Mouse (Mus musculus): ENCODE measurements around the gene Qsox2. TPM values are rescaled to one million over a fixed set of nuclear protein-coding genes. Genes with fewer than 3 reads are reported as not detected.

Qsox2 gene
- total and polyA plus RNA-seq, 2 experiments from 2014 or later: 9.1 to 22.2 TPM

DNA sequence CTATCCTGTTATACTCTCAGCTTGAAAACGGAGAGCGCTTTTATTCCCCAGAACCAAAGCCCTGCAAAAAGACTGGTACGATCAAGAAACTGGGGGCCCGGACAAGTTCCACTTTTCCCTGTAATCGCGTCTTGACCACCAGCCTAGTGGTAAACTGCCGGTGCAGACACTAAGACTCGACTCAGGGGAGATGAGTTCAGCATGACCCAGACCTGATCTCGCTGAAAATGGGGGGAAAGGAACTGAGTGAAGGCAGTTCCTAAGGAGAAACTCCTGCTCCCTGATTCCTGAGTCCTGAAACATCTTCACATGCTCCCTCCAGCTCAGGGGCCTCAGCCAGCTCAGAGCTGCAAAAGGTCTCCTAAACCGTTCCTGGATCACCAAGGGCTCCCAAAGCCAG, 31.6 kb downstream of the Qsox2 start:
- H3K36me3 ChIP-seq (ENCODE audit: insufficient read depth): peaks cover 10% of the 10 kb centered on the region
- no peak overlapping the region for H3K9ac ChIP-seq
- WGBS: 10% methylated on average over 10 of the region's 10 CpGs
- peaks cover 12% of the 10 kb centered on the region; the same call in 1 of the 2 replicates for H3K4me1 ChIP-seq (ENCODE audit: insufficient read depth)
- no peaks in the 10 kb centered on the region for H3K9me3 ChIP-seq (ENCODE audit: low read length)
- no peak overlapping the region for H3K4me3 ChIP-seq (ENCODE audit: low read depth, low read length)
- DNase-seq (peak; percentile 38), ATAC-seq (no peak)
- no peak for TF ChIP-seq CTCF (IDR thresholded peaks at IDR 0.05; ENCODE audit: low read depth)
- no peak overlapping the region for H3K4me2 ChIP-seq (ENCODE audit: low read depth)
- H3K27ac ChIP-seq (ENCODE audit: low read depth, low read length): no peak overlapping the region
- H3K27me3 ChIP-seq (ENCODE audit: insufficient read depth, low read length): peaks cover 64% of the 10 kb centered on the region

DNA sequence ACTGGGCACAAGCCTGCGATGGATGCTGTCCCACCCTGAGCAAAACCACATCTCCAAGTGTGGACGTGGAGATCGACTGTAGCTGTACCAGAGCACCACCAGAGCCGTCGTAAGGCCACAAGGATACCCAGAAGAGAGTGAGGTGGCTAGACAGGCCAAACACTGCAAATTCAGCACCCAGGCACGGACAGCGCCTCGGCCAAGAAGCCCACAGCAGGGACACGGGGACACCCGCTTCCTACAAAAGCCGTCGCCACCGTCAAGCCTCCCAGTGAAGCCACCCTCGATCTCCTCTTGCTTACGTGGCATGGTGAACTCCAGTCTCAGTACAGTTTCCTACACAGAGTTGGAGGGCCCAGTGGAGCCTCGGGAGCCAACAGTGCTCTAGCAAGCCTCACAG, 32.2 kb downstream of the Qsox2 start:
- TF ChIP-seq CTCF (IDR thresholded peaks at IDR 0.05; ENCODE audit: low read depth): no peak
- peaks cover 4% of the 10 kb centered on the region; the same call in 1 of the 2 replicates for H3K36me3 ChIP-seq (ENCODE audit: insufficient read depth)
- 5% methylated on average over 16 of the region's 16 CpGs for WGBS
- H3K4me1 ChIP-seq (ENCODE audit: insufficient read depth): peaks cover 12% of the 10 kb centered on the region; the same call in 1 of the 2 replicates
- no peaks in the 10 kb centered on the region for H3K9me3 ChIP-seq (ENCODE audit: low read length)
- H3K9ac ChIP-seq: no peak overlapping the region
- no peak overlapping the region for H3K4me2 ChIP-seq (ENCODE audit: low read depth)
- no peak overlapping the region for H3K4me3 ChIP-seq (ENCODE audit: low read depth, low read length)
- DNase-seq: peak; percentile 15
- no peak for ATAC-seq
- no peak overlapping the region for H3K27ac ChIP-seq (ENCODE audit: low read depth, low read length)
- H3K27me3 ChIP-seq (ENCODE audit: insufficient read depth, low read length): peaks cover 71% of the 10 kb centered on the region

DNA sequence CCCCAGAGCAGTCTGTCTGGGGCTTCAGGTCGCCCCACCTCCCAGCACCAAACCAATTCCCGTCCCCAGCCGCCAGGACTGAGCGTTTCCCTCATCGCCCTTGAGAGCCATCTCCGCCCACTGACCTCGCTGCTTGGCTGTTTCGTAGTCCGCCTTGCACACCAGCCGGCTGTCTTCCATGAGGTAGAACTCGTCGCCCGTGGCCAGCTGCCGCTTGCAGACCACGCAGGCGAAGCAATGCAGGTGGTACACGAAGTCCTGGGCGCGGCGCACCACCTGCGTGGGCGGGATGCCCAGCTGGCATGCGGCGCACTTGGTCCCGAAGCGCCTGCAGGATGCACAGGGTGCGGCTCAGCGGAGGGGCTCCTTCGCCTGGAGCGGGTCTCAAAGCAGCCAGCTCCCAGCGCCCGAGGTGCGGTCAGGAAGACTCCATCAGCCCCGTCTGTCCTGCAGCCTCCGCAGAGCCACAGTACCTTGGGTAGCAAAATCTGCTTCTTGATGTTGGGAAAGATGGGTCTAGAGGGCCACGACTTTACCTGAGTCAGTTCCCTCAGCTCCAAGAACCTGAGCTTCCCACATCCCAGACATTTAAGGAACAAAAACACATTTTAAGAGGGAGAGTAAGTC, 34.4 kb downstream of the Qsox2 start:
- Histone ChIP-seq H3K27me3 (ENCODE audit: insufficient read depth, low read length) (peaks cover 89% of the 10 kb centered on the region), H3K4me1 (ENCODE audit: insufficient read depth) (peaks cover 12% of the 10 kb centered on the region; the same call in 1 of the 2 replicates), H3K9ac (no peak overlapping the region), H3K4me2 (ENCODE audit: low read depth) (no peak overlapping the region), H3K36me3 (ENCODE audit: insufficient read depth) (peaks cover 2% of the 10 kb centered on the region; the same call in 1 of the 2 replicates), H3K4me3 (ENCODE audit: low read depth, low read length) (peak overlapping the region; percentile 11; the same call in 1 of the 2 replicates), H3K27ac (ENCODE audit: low read depth, low read length) (no peak overlapping the region), H3K9me3 (ENCODE audit: low read length) (no peaks in the 10 kb centered on the region)
- peak; percentile 12 for DNase-seq
- ATAC-seq: no peak
- no peak for TF ChIP-seq CTCF (IDR thresholded peaks at IDR 0.05; ENCODE audit: low read depth)
- 2% methylated on average over 36 of the region's 36 CpGs for WGBS

DNA sequence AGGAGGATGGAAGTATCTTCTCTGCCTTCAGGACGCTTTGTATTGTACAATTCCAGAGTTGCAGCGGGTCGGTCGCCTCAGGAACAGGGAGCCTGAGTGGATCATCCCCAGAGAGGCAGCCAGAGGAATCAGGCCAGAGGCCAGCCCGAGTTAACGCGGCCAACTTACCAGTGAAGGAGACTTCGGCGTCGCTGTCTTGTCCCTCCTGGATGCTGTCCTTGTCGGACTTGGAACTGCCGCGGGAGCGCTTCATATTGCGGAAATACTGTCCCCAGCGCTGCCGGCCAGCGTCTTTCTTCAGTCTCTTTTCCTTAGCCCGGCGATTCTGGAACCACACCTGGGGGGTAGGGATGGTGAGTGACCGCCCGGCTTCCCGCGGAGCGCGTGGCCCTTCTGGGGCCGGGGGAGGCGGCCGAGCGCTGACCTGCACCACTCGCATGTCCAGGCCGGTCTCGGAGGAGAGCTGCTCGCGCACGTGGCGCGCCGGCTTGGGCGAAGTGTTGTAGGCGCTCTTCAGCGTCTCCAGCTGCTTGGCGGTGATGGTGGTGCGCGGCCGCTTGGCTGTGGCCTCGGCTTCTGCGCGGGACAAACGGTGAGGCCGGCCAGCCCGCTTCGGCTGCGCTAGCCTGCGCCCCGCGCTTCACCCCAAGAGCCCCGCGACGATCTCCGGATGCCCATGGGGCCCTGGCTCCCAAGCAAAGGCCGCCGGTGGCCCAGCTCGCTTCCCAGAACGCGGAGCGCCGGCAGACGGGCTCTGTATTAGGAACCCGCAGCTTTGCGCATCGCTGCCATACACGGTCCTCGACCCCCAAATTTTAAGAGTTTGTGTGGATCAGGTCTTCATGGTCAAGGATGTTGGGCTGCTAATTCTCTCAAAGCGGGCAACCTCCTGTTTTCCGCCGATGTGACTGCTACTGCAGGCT, 35.1 kb downstream of the Qsox2 start:
- no peak for ATAC-seq
- Histone ChIP-seq H3K27ac (ENCODE audit: low read depth, low read length) (no peak overlapping the region), H3K4me1 (ENCODE audit: insufficient read depth) (peaks cover 12% of the 10 kb centered on the region; the same call in 1 of the 2 replicates), H3K9ac (no peak overlapping the region), H3K9me3 (ENCODE audit: low read length) (no peaks in the 10 kb centered on the region), H3K27me3 (ENCODE audit: insufficient read depth, low read length) (peaks cover 89% of the 10 kb centered on the region), H3K4me2 (ENCODE audit: low read depth) (peak overlapping the region; percentile 36), H3K4me3 (ENCODE audit: low read depth, low read length) (peak overlapping the region; percentile 11; the same call in 1 of the 2 replicates), H3K36me3 (ENCODE audit: insufficient read depth) (no peaks in the 10 kb centered on the region)
- WGBS: 2% methylated on average over 77 of the region's 77 CpGs
- TF ChIP-seq CTCF (IDR thresholded peaks at IDR 0.05; ENCODE audit: low read depth): no peak
- DNase-seq: peak; percentile 51

DNA sequence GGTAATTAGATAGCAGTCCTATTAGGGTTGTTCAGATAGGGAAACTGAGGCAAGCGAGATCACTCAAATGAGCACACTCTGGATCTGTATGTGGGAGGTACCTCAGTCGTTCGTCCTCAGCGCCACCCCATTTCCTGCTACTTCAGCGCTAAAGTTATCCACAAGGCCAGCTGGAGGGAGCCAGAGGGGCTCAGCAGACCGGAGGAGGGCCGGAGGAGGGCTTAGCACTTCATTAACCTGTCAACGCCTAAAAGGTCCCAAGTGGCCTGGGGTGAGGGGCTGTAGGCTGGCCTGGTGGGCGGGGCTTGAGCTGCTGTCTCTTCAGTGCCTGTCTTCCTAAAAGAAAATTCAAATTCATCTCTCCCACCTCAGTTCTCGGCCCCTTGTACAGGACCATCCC, 38.8 kb downstream of the Qsox2 start:
- TF ChIP-seq CTCF (IDR thresholded peaks at IDR 0.05; ENCODE audit: low read depth): no peak
- DNase-seq: no peak
- Histone ChIP-seq H3K4me2 (ENCODE audit: low read depth) (0 out of 2 replicates have a peak overlapping the region, but pooled peaks have one; percentile 17), H3K4me3 (ENCODE audit: low read depth, low read length) (no peak overlapping the region), H3K27ac (ENCODE audit: low read depth, low read length) (no peak overlapping the region), H3K27me3 (ENCODE audit: insufficient read depth, low read length) (peaks cover 71% of the 10 kb centered on the region), H3K36me3 (ENCODE audit: insufficient read depth) (no peaks in the 10 kb centered on the region), H3K9ac (no peak overlapping the region), H3K9me3 (ENCODE audit: low read length) (no peaks in the 10 kb centered on the region), H3K4me1 (ENCODE audit: insufficient read depth) (peaks cover 5% of the 10 kb centered on the region; the same call in 1 of the 2 replicates)
- 4% methylated on average over 10 of the region's 10 CpGs for WGBS
- no peak for ATAC-seq

DNA sequence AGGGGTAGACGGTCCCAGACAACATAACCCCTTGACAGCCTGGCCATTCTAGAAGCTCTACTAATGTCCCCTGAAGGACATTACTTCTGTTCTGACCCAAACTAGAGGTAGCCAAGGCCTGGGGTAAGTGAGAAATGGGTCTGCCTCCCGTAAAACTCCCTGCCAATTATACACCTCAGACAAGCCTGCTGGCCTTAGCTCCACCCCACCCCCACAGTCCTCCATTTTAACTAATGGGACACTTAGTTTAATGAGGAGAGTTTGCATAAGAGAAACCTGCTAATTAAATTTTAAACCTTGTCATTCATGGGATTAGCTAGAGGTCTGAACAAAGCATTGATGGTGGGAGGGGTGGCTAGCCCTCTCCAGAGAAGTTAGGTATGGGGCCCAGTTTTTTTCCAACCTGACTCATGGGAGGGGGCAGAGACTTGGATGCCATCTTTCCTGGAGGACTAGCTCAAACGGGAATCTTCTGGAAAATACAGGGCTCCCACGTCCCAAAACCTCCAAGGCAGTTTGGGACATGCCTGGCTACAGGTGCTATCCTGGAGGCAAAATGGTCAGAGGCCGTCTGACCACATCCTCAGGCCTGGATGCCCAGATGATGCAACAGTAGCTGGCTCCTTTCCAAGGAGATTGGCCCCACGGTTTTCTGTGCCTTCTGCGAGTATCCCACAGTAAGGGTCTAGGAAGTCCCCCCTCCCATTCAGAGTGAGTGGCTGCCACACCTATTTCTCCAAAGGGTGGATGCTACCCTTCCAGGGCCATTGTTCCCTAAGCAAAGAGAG, 42.6 kb downstream of the Qsox2 start:
- H3K9me3 ChIP-seq (ENCODE audit: low read length): no peaks in the 10 kb centered on the region
- peaks cover 44% of the 10 kb centered on the region for H3K27me3 ChIP-seq (ENCODE audit: insufficient read depth, low read length)
- DNase-seq (no peak), ATAC-seq (no peak)
- H3K4me3 ChIP-seq (ENCODE audit: low read depth, low read length): no peak overlapping the region
- H3K27ac ChIP-seq (ENCODE audit: low read depth, low read length): no peak overlapping the region
- no peak overlapping the region for H3K9ac ChIP-seq
- H3K4me2 ChIP-seq (ENCODE audit: low read depth): no peak overlapping the region
- H3K4me1 ChIP-seq (ENCODE audit: insufficient read depth): no peaks in the 10 kb centered on the region
- no peaks in the 10 kb centered on the region for H3K36me3 ChIP-seq (ENCODE audit: insufficient read depth)
- no peak for TF ChIP-seq CTCF (IDR thresholded peaks at IDR 0.05; ENCODE audit: low read depth)
- 9% methylated on average over 7 of the region's 7 CpGs for WGBS

Measured in forebrain, postnatal 0 days (tissue).